Mouse (Mus musculus) granulocyte monocyte progenitor cell, adult 5-6 weeks (primary cell): ENCODE measurements at regions not wholly inside any gene's neighbourhood (a gene's known extent, or its start where the extent isn't known, plus 50 kb on each side); places are given as distances from the start of the nearest gene placed in this dataset.
A peak's percentile ranks its signal among the peaks of the same experiment; 100 is the strongest.

Experiments used
- ATAC-seq: replicated peaks from 2 replicates; pipeline ENCODE4 v1.8.0; 2016; ENCODE audit warnings: mild to moderate bottlenecking, moderate TSS enrichment, inconsistent platforms; ENCODE audit not compliant: poor library complexity, severe bottlenecking

GRCm38 (mm10) chr1:57265012-57265760, 112.2 kb upstream of the 1700066M21Rik start:
- ATAC-seq = no peak

GRCm38 (mm10) chr1:57266695-57267094, 110.7 kb upstream of the 1700066M21Rik start:
- no peak for ATAC-seq

GRCm38 (mm10) chr1:57267851-57268250, 109.6 kb upstream of the 1700066M21Rik start:
- ATAC-seq = no peak

- ATAC-seq = peak; percentile 42; the same call in 1 of the 2 replicates
These were observed 107.6 kb upstream of the 1700066M21Rik start for GRCm38 (mm10) chr1:57269679-57270354.

GRCm38 (mm10) chr1:57272593-57272992, 104.8 kb upstream of the 1700066M21Rik start:
- ATAC-seq = no peak

- no peak for ATAC-seq
These were observed 95.9 kb upstream of the 1700066M21Rik start for GRCm38 (mm10) chr1:57281549-57281948.

- ATAC-seq = peak; percentile 20; the same call in 1 of the 2 replicates
These were observed 81.2 kb upstream of the 1700066M21Rik start for GRCm38 (mm10) chr1:57296186-57296585.

- ATAC-seq = no peak
These were observed 78.9 kb upstream of the 1700066M21Rik start for GRCm38 (mm10) chr1:57298557-57298956.

- no peak; the same call in 1 of the 2 replicates for ATAC-seq
These were observed 76.0 kb upstream of the 1700066M21Rik start for GRCm38 (mm10) chr1:57301260-57301979.

- no peak for ATAC-seq
These were observed 75.5 kb upstream of the 1700066M21Rik start for GRCm38 (mm10) chr1:57301980-57302331.

- no peak for ATAC-seq
These were observed 72.7 kb upstream of the 1700066M21Rik start for GRCm38 (mm10) chr1:57304757-57305156.

GRCm38 (mm10) chr1:57322535-57322934, 54.9 kb upstream of the 1700066M21Rik start:
- ATAC-seq = no peak

GRCm38 (mm10) chr1:57323118-57323517, 54.3 kb upstream of the 1700066M21Rik start:
- no peak for ATAC-seq

- no peak for ATAC-seq
These were observed 51.7 kb upstream of the 1700066M21Rik start for GRCm38 (mm10) chr1:57325585-57326165.
